Mouse (Mus musculus): ENCODE measurements around the gene Hibadh. TPM values are rescaled to one million over a fixed set of nuclear protein-coding genes. Genes with fewer than 3 reads are reported as not detected.

Gene Hibadh
- polyA plus RNA-seq, 1 experiment, result 334 TPM

GRCm38 (mm10) chr6:52639546-52640223 lies 504 bp downstream of the Hibadh start:
- Histone ChIP-seq H3K4me1 (ENCODE audit: control insufficient read depth, insufficient read depth, low read length) (no peaks in the 10 kb centered on the region; the same call in 1 of the 2 replicates), H3K27ac (ENCODE audit: insufficient read depth, low read depth, low read length) (peak overlapping the region; percentile 90), H3K4me3 (ENCODE audit: insufficient read depth, low read depth, low read length) (peak overlapping the region; percentile 94), H3K36me3 (ENCODE audit: control insufficient read depth, insufficient read depth, low read length) (no peaks in the 10 kb centered on the region; the same call in 1 of the 2 replicates), H3K27me3 (replicated peaks; ENCODE audit: control insufficient read depth, insufficient read depth, low read length) (no peaks in the 10 kb centered on the region)
- under 1% methylated on average over 28 of the region's 28 CpGs for WGBS
- TF ChIP-seq CTCF (conservative IDR thresholded peaks at IDR 0.05; ENCODE audit: insufficient read depth, insufficient read length, low read depth, low read length) (no peak), POLR2A (IDR thresholded peaks at IDR 0.05; ENCODE audit: low read depth, low read length) (no peak)
- DNase-seq, result peak; percentile 72

GRCm38 (mm10) chr6:52638471-52639185 lies 1.6 kb downstream of the Hibadh start:
- Histone ChIP-seq H3K4me1 (ENCODE audit: control insufficient read depth, insufficient read depth, low read length) (no peaks in the 10 kb centered on the region; the same call in 1 of the 2 replicates), H3K36me3 (ENCODE audit: control insufficient read depth, insufficient read depth, low read length) (no peaks in the 10 kb centered on the region; the same call in 1 of the 2 replicates), H3K27me3 (replicated peaks; ENCODE audit: control insufficient read depth, insufficient read depth, low read length) (no peaks in the 10 kb centered on the region), H3K27ac (ENCODE audit: insufficient read depth, low read depth, low read length) (no peak overlapping the region), H3K4me3 (ENCODE audit: insufficient read depth, low read depth, low read length) (no peak overlapping the region)
- WGBS, result 54% methylated on average over 1 of the region's 1 CpGs
- TF ChIP-seq CTCF (conservative IDR thresholded peaks at IDR 0.05; ENCODE audit: insufficient read depth, insufficient read length, low read depth, low read length), result no peak
- DNase-seq, result no peak

GRCm38 (mm10) chr6:52637337-52637736 lies 2.9 kb downstream of the Hibadh start:
- H3K36me3 ChIP-seq (ENCODE audit: control insufficient read depth, insufficient read depth, low read length), result no peaks in the 10 kb centered on the region; the same call in 1 of the 2 replicates
- no peaks in the 10 kb centered on the region for H3K27me3 ChIP-seq (replicated peaks; ENCODE audit: control insufficient read depth, insufficient read depth, low read length)
- TF ChIP-seq POLR2A (IDR thresholded peaks at IDR 0.05; ENCODE audit: low read depth, low read length), result no peak
- no peak for TF ChIP-seq CTCF (conservative IDR thresholded peaks at IDR 0.05; ENCODE audit: insufficient read depth, insufficient read length, low read depth, low read length)
- 86% methylated on average over 4 of the region's 4 CpGs for WGBS
- H3K4me1 ChIP-seq (ENCODE audit: control insufficient read depth, insufficient read depth, low read length), result no peaks in the 10 kb centered on the region; the same call in 1 of the 2 replicates
- no peak overlapping the region for H3K27ac ChIP-seq (ENCODE audit: insufficient read depth, low read depth, low read length)
- no peak overlapping the region for H3K4me3 ChIP-seq (ENCODE audit: insufficient read depth, low read depth, low read length)
- no peak for DNase-seq

- Histone ChIP-seq H3K4me3 (ENCODE audit: insufficient read depth, low read depth, low read length) (no peak overlapping the region), H3K27ac (ENCODE audit: insufficient read depth, low read depth, low read length) (no peak overlapping the region), H3K27me3 (replicated peaks; ENCODE audit: control insufficient read depth, insufficient read depth, low read length) (no peaks in the 10 kb centered on the region), H3K4me1 (ENCODE audit: control insufficient read depth, insufficient read depth, low read length) (no peaks in the 10 kb centered on the region; the same call in 1 of the 2 replicates), H3K36me3 (ENCODE audit: control insufficient read depth, insufficient read depth, low read length) (no peaks in the 10 kb centered on the region; the same call in 1 of the 2 replicates)
- WGBS, result 80% methylated on average over 2 of the region's 2 CpGs
- DNase-seq, result no peak
- TF ChIP-seq CTCF (conservative IDR thresholded peaks at IDR 0.05; ENCODE audit: insufficient read depth, insufficient read length, low read depth, low read length) (no peak), POLR2A (IDR thresholded peaks at IDR 0.05; ENCODE audit: low read depth, low read length) (no peak)
Measured at GRCm38 (mm10) chr6:52635395-52635794, 4.8 kb downstream of the Hibadh start.

- H3K4me1 ChIP-seq (ENCODE audit: control insufficient read depth, insufficient read depth, low read length), result no peaks in the 10 kb centered on the region
- no peak overlapping the region for H3K4me3 ChIP-seq (ENCODE audit: insufficient read depth, low read depth, low read length)
- no peak overlapping the region for H3K27ac ChIP-seq (ENCODE audit: insufficient read depth, low read depth, low read length)
- H3K36me3 ChIP-seq (ENCODE audit: control insufficient read depth, insufficient read depth, low read length), result no peaks in the 10 kb centered on the region; the same call in none of the 2 replicates
- WGBS, result 72% methylated on average over 4 of the region's 4 CpGs
- DNase-seq, result no peak
- H3K27me3 ChIP-seq (replicated peaks; ENCODE audit: control insufficient read depth, insufficient read depth, low read length), result no peaks in the 10 kb centered on the region
- TF ChIP-seq CTCF (conservative IDR thresholded peaks at IDR 0.05; ENCODE audit: insufficient read depth, insufficient read length, low read depth, low read length), result no peak
- no peak for TF ChIP-seq POLR2A (IDR thresholded peaks at IDR 0.05; ENCODE audit: low read depth, low read length)
Measured at GRCm38 (mm10) chr6:52630625-52631024, 9.6 kb downstream of the Hibadh start.

- Histone ChIP-seq H3K4me3 (ENCODE audit: insufficient read depth, low read depth, low read length) (no peak overlapping the region), H3K27ac (ENCODE audit: insufficient read depth, low read depth, low read length) (no peak overlapping the region), H3K4me1 (ENCODE audit: control insufficient read depth, insufficient read depth, low read length) (no peaks in the 10 kb centered on the region), H3K36me3 (ENCODE audit: control insufficient read depth, insufficient read depth, low read length) (no peaks in the 10 kb centered on the region; the same call in none of the 2 replicates), H3K27me3 (replicated peaks; ENCODE audit: control insufficient read depth, insufficient read depth, low read length) (no peaks in the 10 kb centered on the region)
- TF ChIP-seq CTCF (conservative IDR thresholded peaks at IDR 0.05; ENCODE audit: insufficient read depth, insufficient read length, low read depth, low read length) (no peak), POLR2A (IDR thresholded peaks at IDR 0.05; ENCODE audit: low read depth, low read length) (no peak)
- WGBS, result 94% methylated on average over 4 of the region's 4 CpGs
- no peak for DNase-seq
Measured at GRCm38 (mm10) chr6:52629180-52629579, 11.0 kb downstream of the Hibadh start.

GRCm38 (mm10) chr6:52626735-52627134 lies 13.5 kb downstream of the Hibadh start:
- Histone ChIP-seq H3K27ac (ENCODE audit: insufficient read depth, low read depth, low read length) (no peak overlapping the region), H3K36me3 (ENCODE audit: control insufficient read depth, insufficient read depth, low read length) (peaks cover 2% of the 10 kb centered on the region), H3K4me3 (ENCODE audit: insufficient read depth, low read depth, low read length) (no peak overlapping the region), H3K4me1 (ENCODE audit: control insufficient read depth, insufficient read depth, low read length) (no peaks in the 10 kb centered on the region), H3K27me3 (replicated peaks; ENCODE audit: control insufficient read depth, insufficient read depth, low read length) (no peaks in the 10 kb centered on the region)
- WGBS, result 94% methylated on average over 4 of the region's 4 CpGs
- TF ChIP-seq CTCF (conservative IDR thresholded peaks at IDR 0.05; ENCODE audit: insufficient read depth, insufficient read length, low read depth, low read length) (no peak), POLR2A (IDR thresholded peaks at IDR 0.05; ENCODE audit: low read depth, low read length) (no peak)
- DNase-seq, result no peak
